In genomic region chr16:17232794-17233701, GRCm38 (mm10) we compare ENCODE assay signal across 8 mouse cellular contexts. TPM values are rescaled to one million over a fixed set of nuclear protein-coding genes. Genes with fewer than 3 reads are reported as not detected.
DNase-seq lines count a peak whose midpoint lies in the region; ATAC-seq lines count a peak whose summit lies in the region.

Gene Hic2, plus strand, starts transcription at chr16:17233572.

- peaks cover 40% of the 10 kb centered on the region for H3K4me1 ChIP-seq in forebrain, embryonic 10.5 days
- H3K4me1 ChIP-seq in heart, embryonic 15.5 days (replicated peaks): peaks cover 39% of the 10 kb centered on the region
- H3K4me1 ChIP-seq in liver, embryonic 12.5 days: peaks cover 53% of the 10 kb centered on the region

- peak within 1 kb of the TSS; percentile 98 for H3K27ac ChIP-seq in forebrain, embryonic 10.5 days
- peak within 1 kb of the TSS; percentile 93 for H3K27ac ChIP-seq in heart, embryonic 15.5 days
- peak within 1 kb of the TSS; percentile 84 for H3K27ac ChIP-seq in liver, embryonic 12.5 days

- H3K36me3 ChIP-seq in forebrain, embryonic 10.5 days (replicated peaks): no peaks in the 10 kb centered on the region
- H3K36me3 ChIP-seq in heart, embryonic 15.5 days: no peaks in the 10 kb centered on the region
- no peaks in the 10 kb centered on the region for H3K36me3 ChIP-seq in liver, embryonic 12.5 days
- no peaks in the 10 kb centered on the region for H3K36me3 ChIP-seq in splenic B cell, adult 2 months (ENCODE audit: control insufficient read depth, insufficient read depth, low read length, poor library complexity, severe bottlenecking)

- under 1% methylated on average over 59 of the region's 59 CpGs for WGBS in forebrain, embryonic 10.5 days
- WGBS in heart, embryonic 15.5 days: 2% methylated on average over 59 of the region's 59 CpGs
- WGBS in liver, embryonic 12.5 days (ENCODE audit: insufficient replicate concordance): 2% methylated on average over 57 of the region's 59 CpGs

- H3K27me3 ChIP-seq in forebrain, embryonic 10.5 days (ENCODE audit: poor library complexity, severe bottlenecking): peaks cover 6% of the 10 kb centered on the region; the same call in 1 of the 2 replicates
- no peaks in the 10 kb centered on the region for H3K27me3 ChIP-seq in heart, embryonic 15.5 days
- H3K27me3 ChIP-seq in liver, embryonic 12.5 days (replicated peaks): no peaks in the 10 kb centered on the region; the same call in 1 of the 2 replicates
- H3K27me3 ChIP-seq in splenic B cell, adult 2 months (ENCODE audit: control insufficient read depth, insufficient read depth, low read length, poor library complexity, severe bottlenecking): no peaks in the 10 kb centered on the region

- H3K4me3 ChIP-seq in forebrain, embryonic 10.5 days: peak within 1 kb of the TSS; percentile 93
- peak within 1 kb of the TSS; percentile 97 for H3K4me3 ChIP-seq in heart, embryonic 15.5 days
- peak within 1 kb of the TSS; percentile 75 for H3K4me3 ChIP-seq in liver, embryonic 12.5 days

- H3K9ac ChIP-seq in heart, embryonic 15.5 days: peak within 1 kb of the TSS; percentile 98
- peak within 1 kb of the TSS; percentile 84 for H3K9ac ChIP-seq in liver, embryonic 12.5 days

- ATAC-seq in heart, embryonic 15.5 days (replicated peaks; ENCODE audit: insufficient number of reproducible peaks, insufficient read depth, low FRiP score, low read depth): peak; percentile 96
- ATAC-seq in liver, embryonic 12.5 days: peak; percentile 90

- peaks cover 11% of the 10 kb centered on the region; the same call in 1 of the 2 replicates for H3K9me3 ChIP-seq in forebrain, embryonic 10.5 days
- no peaks in the 10 kb centered on the region for H3K9me3 ChIP-seq in heart, embryonic 15.5 days (replicated peaks)
- no peaks in the 10 kb centered on the region for H3K9me3 ChIP-seq in liver, embryonic 12.5 days (replicated peaks)

- peak; percentile 80 to 82 for DNase-seq in CD8-positive naive resting alpha-beta T cell, adult 2 months (ENCODE audit: low read depth in 2 of 2, low spot score in 2 of 2)
- DNase-seq in c-Kit-positive CD71-negative TER-119-negative erythroid progenitor cells, embryonic 14.5 days (ENCODE audit: low read depth): peak; percentile 91
- DNase-seq in forebrain, embryonic 10.5 days (ENCODE audit: extremely low spot score, low spot score): peak; percentile 98
- peak; percentile 97 for DNase-seq in kidney, postnatal 14 days
- DNase-seq in naive thymus-derived CD4-positive, alpha-beta T cell, adult 2 months (ENCODE audit: low read depth): peak; percentile 89
- DNase-seq in splenic B cell, adult 2 months (ENCODE audit: low read depth, low spot score): peak; percentile 92

- H3K4me2 ChIP-seq in heart, embryonic 15.5 days: peak within 1 kb of the TSS; percentile 93
- peak within 1 kb of the TSS; percentile 97 for H3K4me2 ChIP-seq in liver, embryonic 12.5 days

RNA-seq across cellular contexts. Expression of gene Hic2, which starts in this region (rescaled TPM):
- 14.7 and 16.5 TPM in 2 replicates for polyA plus RNA-seq in forebrain, embryonic 10.5 days (2016; fragmentation: Nextera tagmentation; extraction: Ambion mirVana)
- 3.2 and 4.0 TPM in 2 replicates for polyA plus RNA-seq in heart, embryonic 15.5 days (2015; fragmentation: Nextera tagmentation; extraction: Ambion mirVana)
- 4.8 and 5.3 TPM in 2 replicates for polyA plus RNA-seq in liver, embryonic 12.5 days (2016; fragmentation: Nextera tagmentation; extraction: Ambion mirVana)

Comparison
In these comparisons a context has a peak if more than half of its experiments do, and no peak if none do; other contexts are left out.
1. Peak in every context shown above with its lines: DNase-seq, ATAC-seq, H3K4me3 ChIP-seq and H3K27ac ChIP-seq.